Mouse (Mus musculus) lung, postnatal 25 days (tissue): ENCODE data around the gene Nr1i2.
"Not testable (repeated sequence)": the region's sequence is repeated elsewhere in the genome, so short reads cannot be mapped to it uniquely, and the experiment has no call there.

ENCODE experiments used
- DNase-seq: peaks from one replicate; pipeline ENCODE4 v3.0.0; 2022; ENCODE audit warnings: low spot score

The Nr1i2 gene

GRCm38 (mm10) chr16:38294685-38295348 lies at the start of gene Nr1i2:
Nr1i2 (minus strand) TSS chr16:38294824.
- DNase-seq: no peak

GRCm38 (mm10) chr16:38341396-38342324 lies 47.0 kb upstream of the Nr1i2 start, which contains the start of gene Maats1:
Maats1 (minus strand) TSS chr16:38342143.
- peak; percentile 83 for DNase-seq

GRCm38 (mm10) chr16:38338077-38338476 lies 43.5 kb upstream of the Nr1i2 start:
- DNase-seq: not testable (repeated sequence)

- no peak for DNase-seq
These were observed 39.8 kb upstream of the Nr1i2 start for GRCm38 (mm10) chr16:38334431-38334830.

- no peak for DNase-seq
These were observed 34.7 kb upstream of the Nr1i2 start for GRCm38 (mm10) chr16:38329340-38329739.

GRCm38 (mm10) chr16:38326778-38327397 lies 32.3 kb upstream of the Nr1i2 start:
- DNase-seq: no peak

GRCm38 (mm10) chr16:38324311-38324710 lies 29.7 kb upstream of the Nr1i2 start:
- no peak for DNase-seq

GRCm38 (mm10) chr16:38321452-38321935 lies 26.9 kb upstream of the Nr1i2 start:
- DNase-seq: peak; percentile 38

GRCm38 (mm10) chr16:38319087-38319486 lies 24.5 kb upstream of the Nr1i2 start:
- DNase-seq: no peak

- DNase-seq: no peak
These were observed 23.9 kb upstream of the Nr1i2 start for GRCm38 (mm10) chr16:38318492-38318891.

GRCm38 (mm10) chr16:38308195-38308594 lies 13.6 kb upstream of the Nr1i2 start:
- no peak for DNase-seq

- no peak for DNase-seq
These were observed 13.0 kb upstream of the Nr1i2 start for GRCm38 (mm10) chr16:38307651-38308050.

GRCm38 (mm10) chr16:38307221-38307605 lies 12.6 kb upstream of the Nr1i2 start:
- DNase-seq: no peak

- no peak for DNase-seq
These were observed 12.1 kb upstream of the Nr1i2 start for GRCm38 (mm10) chr16:38306571-38307220.

GRCm38 (mm10) chr16:38304460-38305194 lies 10.0 kb upstream of the Nr1i2 start:
- DNase-seq: peak; percentile 65

- DNase-seq: no peak
These were observed 7.7 kb upstream of the Nr1i2 start for GRCm38 (mm10) chr16:38302367-38302766.

GRCm38 (mm10) chr16:38298410-38298809 lies 3.8 kb upstream of the Nr1i2 start:
- DNase-seq: no peak

GRCm38 (mm10) chr16:38295349-38295930 lies 816 bp upstream of the Nr1i2 start:
- no peak for DNase-seq

GRCm38 (mm10) chr16:38290151-38290550 lies 4.5 kb downstream of the Nr1i2 start:
- no peak for DNase-seq

GRCm38 (mm10) chr16:38288851-38289250 lies 5.8 kb downstream of the Nr1i2 start:
- DNase-seq: no peak

GRCm38 (mm10) chr16:38287762-38288161 lies 6.9 kb downstream of the Nr1i2 start:
- DNase-seq: no peak
